Mouse (Mus musculus): ENCODE measurements at regions not wholly inside any gene's neighbourhood (a gene's known extent, or its start where the extent isn't known, plus 50 kb on each side); places are given as distances from the start of the nearest gene placed in this dataset.
A peak's percentile ranks its signal among the peaks of the same experiment; 100 is the strongest.
"Not testable (repeated sequence)": the region's sequence is repeated elsewhere in the genome, so short reads cannot be mapped to it uniquely, and the experiment has no call there.

DNA sequence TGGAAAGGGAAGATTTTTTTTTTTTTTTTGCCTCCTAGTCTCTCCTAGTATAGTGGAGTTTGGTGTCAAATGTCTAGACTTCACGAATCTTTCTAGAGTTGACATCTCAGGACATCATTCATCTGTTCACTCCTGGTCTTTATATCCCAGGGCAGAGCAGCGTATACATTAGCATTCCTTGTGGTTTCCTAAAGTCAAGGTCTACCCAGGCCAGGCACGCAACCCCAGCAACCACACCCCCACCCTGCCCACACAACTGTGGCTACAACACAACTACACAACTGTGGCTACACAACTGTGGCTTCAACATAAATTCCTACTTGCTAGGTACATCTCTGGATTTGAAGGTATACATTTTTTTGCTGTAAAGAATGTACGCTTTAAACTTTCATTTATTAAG lies 122.2 kb downstream of the Ppp1r3a start:
- no peak for DNase-seq (ENCODE audit: low read depth, low spot score)

- no peak for DNase-seq (ENCODE audit: low read depth, low spot score)
Measured at GRCm38 (mm10) chr6:14631719-14632445, 123.2 kb downstream of the Ppp1r3a start.

GRCm38 (mm10) chr6:14616629-14617028 lies 138.4 kb downstream of the Ppp1r3a start:
- DNase-seq (ENCODE audit: low read depth, low spot score) = no peak

DNA sequence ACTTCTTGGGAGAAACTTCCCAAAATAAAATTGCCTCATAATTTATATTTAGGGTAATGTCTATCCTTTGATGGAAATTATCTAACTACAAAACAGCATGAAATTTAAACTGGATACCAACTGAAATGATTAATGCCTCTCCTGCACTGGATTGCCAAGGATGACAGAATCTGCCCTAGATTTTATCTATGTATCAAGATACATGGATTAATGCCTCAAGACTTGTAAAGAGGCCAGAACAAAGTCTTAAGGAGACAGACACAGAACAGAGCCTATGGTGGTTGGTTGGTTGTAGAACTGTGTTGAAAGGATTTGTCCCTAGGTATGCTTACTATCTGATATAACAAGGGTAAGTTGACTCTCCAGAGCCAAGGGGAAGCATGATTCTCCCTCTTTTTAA lies 147.0 kb downstream of the Ppp1r3a start:
- DNase-seq (ENCODE audit: low read depth, low spot score) = no peak

- peak; percentile 24 for DNase-seq (ENCODE audit: low read depth, low spot score)
Measured at GRCm38 (mm10) chr6:14600543-14601249, 154.4 kb downstream of the Ppp1r3a start.

GRCm38 (mm10) chr6:14596880-14597466 lies 158.1 kb downstream of the Ppp1r3a start:
- DNase-seq (ENCODE audit: low read depth, low spot score) = no peak

DNA sequence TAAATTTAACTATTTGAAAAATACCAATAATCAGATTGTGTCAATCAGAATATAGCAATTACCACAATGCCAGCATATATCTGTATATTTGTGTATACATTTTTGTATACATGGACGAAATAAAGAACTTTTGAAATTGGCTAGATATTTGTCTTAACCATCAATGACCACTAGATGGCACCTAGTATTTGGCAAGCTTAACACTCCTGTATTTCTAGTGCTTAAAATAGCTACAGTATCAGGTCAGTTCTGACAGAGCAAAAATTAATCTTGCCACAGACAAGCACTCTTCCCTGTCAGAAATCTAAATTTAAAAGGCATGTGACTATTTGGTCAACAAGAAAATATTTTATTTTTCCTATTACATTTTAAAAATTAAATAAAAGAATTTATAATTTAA lies 169.2 kb downstream of the Ppp1r3a start:
- DNase-seq (ENCODE audit: low read depth, low spot score) = no peak

DNA sequence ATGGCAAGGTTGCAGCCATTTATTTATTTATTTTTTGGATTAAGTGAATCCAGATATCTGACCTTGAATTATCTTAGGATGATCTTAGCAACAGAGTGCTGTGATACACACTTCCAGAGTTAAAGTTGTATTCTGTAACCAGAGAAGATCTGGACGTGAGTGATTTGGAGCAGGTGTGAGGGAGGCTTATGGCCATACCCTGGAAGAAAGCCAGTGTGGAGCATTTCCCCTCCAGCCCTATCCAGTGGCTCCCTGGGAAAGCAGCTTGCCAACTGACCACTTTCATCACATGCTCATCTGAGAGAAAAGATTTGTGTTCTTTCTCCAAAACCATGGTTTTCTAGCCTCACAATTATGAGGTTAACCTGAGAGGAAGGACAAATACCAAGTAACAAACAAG lies 171.2 kb downstream of the Ppp1r3a start:
- no peak for DNase-seq (ENCODE audit: low read depth, low spot score)

DNA sequence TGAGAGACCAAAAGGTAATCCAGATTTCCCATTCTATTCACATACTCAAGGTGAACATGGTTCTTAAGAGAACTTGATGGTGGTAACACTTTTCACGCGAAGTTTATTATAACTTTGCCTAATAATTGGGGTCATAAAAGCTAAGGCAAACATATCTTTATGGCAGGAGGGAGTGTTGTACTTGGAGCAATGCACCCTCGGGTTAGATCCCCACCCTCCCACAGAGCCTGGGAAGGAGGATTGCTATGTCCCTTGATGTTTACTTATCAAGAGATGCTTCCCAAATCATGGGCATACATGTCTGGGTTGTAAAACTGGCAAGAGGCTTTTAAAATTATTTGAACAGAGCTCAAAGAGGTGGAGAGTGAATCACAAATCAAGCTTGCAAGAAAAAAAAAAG lies 180.5 kb downstream of the Ppp1r3a start:
- DNase-seq (ENCODE audit: low read depth, low spot score) = no peak

- DNase-seq (ENCODE audit: low read depth, low spot score) = no peak
Measured at GRCm38 (mm10) chr6:14573001-14573400, 182.1 kb downstream of the Ppp1r3a start.

- no peak for DNase-seq (ENCODE audit: low read depth, low spot score)
Measured at GRCm38 (mm10) chr6:14540333-14540732, 214.7 kb downstream of the Ppp1r3a start.

GRCm38 (mm10) chr6:14529096-14529495 lies 226.0 kb downstream of the Ppp1r3a start:
- no peak for DNase-seq (ENCODE audit: low read depth, low spot score)

DNA sequence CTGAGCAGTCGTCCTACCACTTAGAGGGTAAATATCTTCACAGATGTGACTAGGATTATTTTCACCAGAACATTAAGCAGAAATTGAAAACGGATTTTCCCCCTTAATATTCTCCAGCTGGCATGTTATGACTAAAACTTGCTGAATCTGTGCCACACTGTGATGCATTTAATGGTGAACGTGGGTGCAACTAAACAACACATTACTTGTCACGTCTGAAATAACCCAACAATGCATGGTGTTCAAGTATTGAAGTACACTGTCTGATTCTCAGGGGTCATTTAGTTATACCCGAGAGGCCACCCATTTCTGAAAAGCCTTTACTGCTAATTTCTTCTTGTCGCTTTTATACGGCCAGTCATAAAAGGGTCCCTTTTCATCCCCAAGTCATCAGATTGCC lies 226.5 kb downstream of the Ppp1r3a start:
- no peak for DNase-seq (ENCODE audit: low read depth, low spot score)

DNA sequence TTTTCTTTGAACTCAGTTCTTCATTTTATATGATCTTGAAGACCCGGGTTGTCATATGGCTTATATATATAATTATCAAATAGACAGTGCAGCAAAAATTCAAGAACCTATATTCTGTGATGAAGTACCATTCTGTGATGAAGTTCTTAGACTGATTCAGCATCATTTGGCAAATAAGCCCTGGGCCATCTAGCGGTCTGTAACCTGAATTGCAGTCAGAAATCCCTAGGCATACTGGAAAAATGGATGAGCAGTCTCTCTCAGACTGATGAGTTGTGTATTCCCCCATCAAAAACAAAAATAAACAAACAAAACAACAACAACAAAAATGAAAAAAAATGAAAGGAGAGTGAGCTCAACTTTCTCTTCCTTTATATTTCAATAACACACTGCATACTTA lies 232.3 kb downstream of the Ppp1r3a start:
- no peak for DNase-seq (ENCODE audit: low read depth, low spot score)

GRCm38 (mm10) chr6:14521321-14521720 lies 233.8 kb downstream of the Ppp1r3a start:
- DNase-seq (ENCODE audit: low read depth, low spot score) = no peak

- DNase-seq (ENCODE audit: low read depth, low spot score) = peak; percentile 46
Measured at GRCm38 (mm10) chr6:14504171-14504570, 250.9 kb downstream of the Ppp1r3a start.

DNA sequence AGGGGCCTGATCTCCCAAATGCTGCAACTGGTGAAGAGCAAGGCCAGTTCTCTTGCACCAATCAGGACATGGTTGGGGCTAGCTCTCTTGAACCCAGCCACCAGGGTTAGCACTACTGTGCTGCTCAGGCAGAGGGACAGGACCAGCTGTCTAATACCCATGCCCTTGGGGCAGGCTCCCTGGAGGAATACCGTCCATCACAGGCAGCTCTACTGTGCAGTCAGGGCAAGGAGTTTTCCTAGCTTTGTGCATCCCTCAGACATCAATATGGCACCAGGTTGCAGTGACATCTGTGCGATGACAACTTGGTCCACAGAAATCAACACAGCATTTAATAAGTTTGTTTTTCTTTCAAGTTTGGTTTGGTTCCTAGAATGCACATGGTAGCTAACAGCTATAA lies 254.4 kb downstream of the Ppp1r3a start:
- DNase-seq (ENCODE audit: low read depth, low spot score) = no peak

DNA sequence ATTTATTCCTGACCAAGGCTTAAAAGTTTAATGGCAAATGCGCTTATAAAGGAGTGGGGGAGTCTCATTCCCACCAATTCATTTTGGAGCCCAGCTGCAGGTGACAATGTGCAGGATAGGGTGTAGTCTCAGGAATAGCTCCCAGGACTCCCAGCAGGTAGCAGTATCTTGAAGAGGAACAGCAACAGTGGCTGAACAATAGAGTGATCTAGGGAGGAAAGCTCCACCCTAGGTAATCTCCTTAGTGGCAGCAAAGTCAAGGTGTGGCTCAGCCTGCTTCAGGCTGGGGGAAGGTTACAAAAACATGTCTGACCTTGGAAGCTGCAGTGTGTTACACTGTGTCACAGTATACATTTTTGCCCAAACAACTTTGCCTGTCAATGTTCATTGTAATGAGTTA lies 255.2 kb downstream of the Ppp1r3a start:
- DNase-seq (ENCODE audit: low read depth, low spot score) = not testable (repeated sequence)

GRCm38 (mm10) chr6:14486642-14487041 lies 268.4 kb downstream of the Ppp1r3a start:
- DNase-seq (ENCODE audit: low read depth, low spot score) = not testable (repeated sequence)

- DNase-seq (ENCODE audit: low read depth, low spot score) = no peak
Measured at GRCm38 (mm10) chr6:14456394-14456793, 298.7 kb downstream of the Ppp1r3a start.

DNA sequence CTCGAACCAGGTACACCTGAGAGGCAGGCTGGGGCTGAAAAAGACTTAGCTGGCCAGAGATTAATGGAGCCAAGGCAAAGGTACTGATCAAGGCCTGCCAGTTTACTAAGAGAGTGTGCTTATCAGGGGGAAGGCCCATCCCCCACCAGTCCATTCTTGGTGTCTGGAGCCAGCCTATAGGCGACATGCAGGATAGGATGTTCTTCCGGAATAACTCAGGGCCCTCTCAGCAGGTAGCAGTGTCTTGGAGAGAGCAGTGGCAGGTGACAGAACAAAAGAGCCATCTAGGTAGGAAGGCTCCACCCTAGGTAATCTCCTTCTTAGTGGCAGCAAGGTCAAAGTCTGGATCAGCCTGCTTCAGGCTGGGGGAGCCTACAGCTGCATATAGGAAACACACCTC lies 301.8 kb downstream of the Ppp1r3a start:
- not testable (repeated sequence) for DNase-seq (ENCODE audit: low read depth, low spot score)

- no peak for DNase-seq (ENCODE audit: low read depth, low spot score)
Measured at GRCm38 (mm10) chr6:14431751-14432150, 323.3 kb downstream of the Ppp1r3a start.

- DNase-seq (ENCODE audit: low read depth, low spot score) = peak; percentile 22
Measured at GRCm38 (mm10) chr6:14409772-14410171, 345.3 kb downstream of the Ppp1r3a start.
